Mouse (Mus musculus): Measurements from ENCODE around the gene Cachd1. TPM values are rescaled to one million over a fixed set of nuclear protein-coding genes. Genes with fewer than 3 reads are reported as not detected.

The Cachd1 gene
- total and polyA plus RNA-seq, 3 experiments = 6.1 to 55.2 (median 28.8) TPM

DNA sequence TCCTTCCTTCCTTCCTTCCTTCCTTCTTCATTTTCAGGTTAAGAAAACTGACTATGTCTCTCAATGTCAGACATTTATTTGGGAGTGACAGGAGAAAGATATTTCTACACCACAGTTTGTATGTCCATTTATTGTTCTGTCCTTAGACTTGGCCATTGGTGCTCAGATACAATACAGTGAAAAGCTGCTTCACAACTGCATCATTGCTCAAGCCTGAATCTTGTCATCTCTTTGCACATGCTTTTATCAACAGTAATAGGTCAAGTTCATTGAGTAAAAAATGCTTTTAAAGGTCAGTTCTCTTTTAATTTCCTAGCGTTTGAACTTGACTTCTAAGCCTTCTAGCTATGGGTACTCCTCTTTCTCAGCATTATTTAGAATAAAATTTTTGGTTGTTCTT is 141.0 kb downstream of the Cachd1 start:
- no peak for DNase-seq (ENCODE audit: low spot score)
- Histone ChIP-seq H3K4me3 (ENCODE audit: low read depth, low read length) (no peak overlapping the region), H3K27me3 (ENCODE audit: insufficient read depth, low read length) (no peaks in the 10 kb centered on the region), H3K36me3 (replicated peaks) (no peaks in the 10 kb centered on the region), H3K9me3 (replicated peaks) (no peaks in the 10 kb centered on the region), H3K4me1 (ENCODE audit: insufficient read depth, low read depth, low read length) (no peaks in the 10 kb centered on the region)
- TF ChIP-seq POLR2AphosphoS5 (IDR thresholded peaks at IDR 0.05; ENCODE audit: insufficient replicate concordance, low read depth, low read length) (no peak), CTCF (IDR thresholded peaks at IDR 0.05; ENCODE audit: low read depth, low read length) (no peak), GATA2 (IDR thresholded peaks at IDR 0.05; ENCODE audit: borderline replicate concordance, low read depth, low read length) (no peak), GATA1 (IDR thresholded peaks at IDR 0.05; ENCODE audit: borderline replicate concordance, low read length) (no peak), TAL1 (conservative IDR thresholded peaks at IDR 0.05; ENCODE audit: low read depth, low read length) (no peak)
- no peak for ATAC-seq (ENCODE audit: extremely low read depth, insufficient number of reproducible peaks, low FRiP score, poor library complexity, severe bottlenecking)

DNA sequence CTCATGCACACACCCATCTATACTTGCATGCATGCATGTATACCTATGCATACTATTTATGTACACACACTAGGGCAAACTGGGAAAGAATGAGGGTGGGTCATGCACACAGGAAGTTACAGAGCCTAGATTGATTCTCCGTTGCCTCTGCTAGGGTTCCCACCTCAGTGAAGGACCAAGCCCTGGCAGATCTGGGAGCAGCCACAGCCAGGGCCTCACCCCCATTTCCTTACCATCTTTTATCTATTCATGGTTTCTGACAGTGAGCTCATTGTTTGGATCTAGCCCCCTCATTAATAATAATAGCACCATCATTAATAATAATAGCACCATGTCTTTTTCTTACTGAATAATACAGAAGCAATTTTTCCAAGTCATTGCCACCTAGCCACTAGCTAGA is 143.9 kb downstream of the Cachd1 start:
- H3K4me1 ChIP-seq (ENCODE audit: insufficient read depth, low read depth, low read length) = no peaks in the 10 kb centered on the region
- no peak for ATAC-seq (ENCODE audit: extremely low read depth, insufficient number of reproducible peaks, low FRiP score, poor library complexity, severe bottlenecking)
- H3K9me3 ChIP-seq (replicated peaks) = no peaks in the 10 kb centered on the region
- H3K27me3 ChIP-seq (ENCODE audit: insufficient read depth, low read length) = peaks cover 2% of the 10 kb centered on the region; the same call in 1 of the 2 replicates
- no peak overlapping the region for H3K4me3 ChIP-seq (ENCODE audit: low read depth, low read length)
- no peak for TF ChIP-seq TAL1 (conservative IDR thresholded peaks at IDR 0.05; ENCODE audit: low read depth, low read length)
- no peak for TF ChIP-seq GATA2 (IDR thresholded peaks at IDR 0.05; ENCODE audit: borderline replicate concordance, low read depth, low read length)
- no peak for TF ChIP-seq GATA1 (IDR thresholded peaks at IDR 0.05; ENCODE audit: borderline replicate concordance, low read length)
- TF ChIP-seq CTCF (IDR thresholded peaks at IDR 0.05; ENCODE audit: low read depth, low read length) = no peak
- no peak for TF ChIP-seq POLR2AphosphoS5 (IDR thresholded peaks at IDR 0.05; ENCODE audit: insufficient replicate concordance, low read depth, low read length)
- DNase-seq (ENCODE audit: low spot score) = no peak
- no peaks in the 10 kb centered on the region for H3K36me3 ChIP-seq (replicated peaks)

DNA sequence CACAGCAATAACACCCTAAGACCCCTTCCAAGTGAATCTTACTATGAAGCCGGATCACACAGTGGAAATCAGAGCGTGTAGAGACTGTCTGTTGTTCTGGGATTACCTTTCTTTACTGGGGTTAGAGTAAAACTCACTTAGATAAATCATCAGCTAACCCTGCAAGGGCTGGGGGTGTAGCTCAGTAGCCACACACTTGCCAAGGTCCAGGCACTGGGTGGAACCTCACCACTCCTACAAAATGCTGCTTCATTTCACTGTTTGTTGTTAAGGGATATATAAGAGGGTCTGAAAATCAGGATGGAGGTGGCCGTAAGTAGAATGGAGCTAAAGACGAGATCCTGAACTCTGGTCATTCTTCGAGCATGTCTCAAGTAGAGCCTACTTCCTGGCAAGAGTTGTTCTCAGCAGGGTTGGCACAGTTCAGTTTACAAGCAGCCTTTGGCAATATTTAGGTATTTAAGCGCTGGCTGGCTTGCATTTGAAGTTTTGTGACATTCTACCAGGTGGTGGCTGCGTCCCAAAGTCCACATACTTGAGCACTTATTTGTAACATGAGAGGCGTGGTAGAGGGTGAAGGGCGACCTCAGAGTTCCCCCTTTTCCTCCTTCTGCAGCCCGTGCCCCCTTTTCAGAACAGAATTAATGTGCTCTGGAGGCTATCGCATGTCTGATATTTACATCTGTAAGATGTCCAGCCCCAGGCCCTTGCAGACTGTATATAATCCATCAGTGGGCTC is 146.5 kb downstream of the Cachd1 start:
- TF ChIP-seq CTCF (IDR thresholded peaks at IDR 0.05; ENCODE audit: low read depth, low read length) (no peak), POLR2AphosphoS5 (IDR thresholded peaks at IDR 0.05; ENCODE audit: insufficient replicate concordance, low read depth, low read length) (no peak), GATA1 (IDR thresholded peaks at IDR 0.05; ENCODE audit: borderline replicate concordance, low read length) (no peak), TAL1 (conservative IDR thresholded peaks at IDR 0.05; ENCODE audit: low read depth, low read length) (no peak), GATA2 (IDR thresholded peaks at IDR 0.05; ENCODE audit: borderline replicate concordance, low read depth, low read length) (no peak)
- no peak overlapping the region for H3K4me3 ChIP-seq (ENCODE audit: low read depth, low read length)
- H3K9me3 ChIP-seq (replicated peaks) = no peaks in the 10 kb centered on the region
- no peaks in the 10 kb centered on the region for H3K36me3 ChIP-seq (replicated peaks)
- no peak for DNase-seq (ENCODE audit: low spot score)
- peaks cover 2% of the 10 kb centered on the region; the same call in 1 of the 2 replicates for H3K27me3 ChIP-seq (ENCODE audit: insufficient read depth, low read length)
- ATAC-seq (ENCODE audit: extremely low read depth, insufficient number of reproducible peaks, low FRiP score, poor library complexity, severe bottlenecking) = no peak
- H3K4me1 ChIP-seq (ENCODE audit: insufficient read depth, low read depth, low read length) = no peaks in the 10 kb centered on the region

GRCm38 (mm10) chr4:100923598-100923997 is 147.1 kb downstream of the Cachd1 start:
- Histone ChIP-seq H3K36me3 (replicated peaks) (no peaks in the 10 kb centered on the region), H3K4me1 (ENCODE audit: insufficient read depth, low read depth, low read length) (no peaks in the 10 kb centered on the region), H3K27me3 (ENCODE audit: insufficient read depth, low read length) (peaks cover 2% of the 10 kb centered on the region; the same call in 1 of the 2 replicates), H3K9me3 (replicated peaks) (no peaks in the 10 kb centered on the region), H3K4me3 (ENCODE audit: low read depth, low read length) (no peak overlapping the region)
- DNase-seq (ENCODE audit: low spot score) = no peak
- ATAC-seq (ENCODE audit: extremely low read depth, insufficient number of reproducible peaks, low FRiP score, poor library complexity, severe bottlenecking) = no peak
- TF ChIP-seq GATA2 (IDR thresholded peaks at IDR 0.05; ENCODE audit: borderline replicate concordance, low read depth, low read length) (no peak), CTCF (IDR thresholded peaks at IDR 0.05; ENCODE audit: low read depth, low read length) (no peak), POLR2AphosphoS5 (IDR thresholded peaks at IDR 0.05; ENCODE audit: insufficient replicate concordance, low read depth, low read length) (no peak), GATA1 (IDR thresholded peaks at IDR 0.05; ENCODE audit: borderline replicate concordance, low read length) (no peak), TAL1 (conservative IDR thresholded peaks at IDR 0.05; ENCODE audit: low read depth, low read length) (no peak)

DNA sequence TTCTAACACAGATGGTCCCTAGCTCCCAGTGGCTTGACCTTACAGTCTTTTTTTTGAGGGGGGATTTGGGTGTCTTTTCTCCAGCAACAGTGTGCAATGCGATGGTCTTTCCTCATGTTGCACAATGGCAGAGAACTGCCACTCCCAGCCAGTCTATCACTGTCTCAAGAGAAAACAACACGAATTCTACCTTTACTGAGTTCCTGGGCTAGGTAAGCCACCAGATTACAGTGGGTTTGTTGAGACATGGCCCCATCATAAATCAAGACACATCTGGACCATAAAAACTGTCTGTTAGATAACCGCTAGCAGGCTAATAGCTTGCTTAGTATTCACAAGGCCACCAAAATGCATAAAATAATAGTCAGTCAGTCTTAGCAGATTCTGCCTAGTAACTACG is 147.8 kb downstream of the Cachd1 start:
- Histone ChIP-seq H3K27me3 (ENCODE audit: insufficient read depth, low read length) (peaks cover 2% of the 10 kb centered on the region; the same call in 1 of the 2 replicates), H3K36me3 (replicated peaks) (no peaks in the 10 kb centered on the region), H3K9me3 (replicated peaks) (no peaks in the 10 kb centered on the region), H3K4me1 (ENCODE audit: insufficient read depth, low read depth, low read length) (no peaks in the 10 kb centered on the region), H3K4me3 (ENCODE audit: low read depth, low read length) (no peak overlapping the region)
- TF ChIP-seq GATA2 (IDR thresholded peaks at IDR 0.05; ENCODE audit: borderline replicate concordance, low read depth, low read length) = no peak
- no peak for TF ChIP-seq TAL1 (conservative IDR thresholded peaks at IDR 0.05; ENCODE audit: low read depth, low read length)
- TF ChIP-seq POLR2AphosphoS5 (IDR thresholded peaks at IDR 0.05; ENCODE audit: insufficient replicate concordance, low read depth, low read length) = no peak
- no peak for TF ChIP-seq CTCF (IDR thresholded peaks at IDR 0.05; ENCODE audit: low read depth, low read length)
- TF ChIP-seq GATA1 (IDR thresholded peaks at IDR 0.05; ENCODE audit: borderline replicate concordance, low read length) = no peak
- ATAC-seq (ENCODE audit: extremely low read depth, insufficient number of reproducible peaks, low FRiP score, poor library complexity, severe bottlenecking) (no peak), DNase-seq (ENCODE audit: low spot score) (no peak)

DNA sequence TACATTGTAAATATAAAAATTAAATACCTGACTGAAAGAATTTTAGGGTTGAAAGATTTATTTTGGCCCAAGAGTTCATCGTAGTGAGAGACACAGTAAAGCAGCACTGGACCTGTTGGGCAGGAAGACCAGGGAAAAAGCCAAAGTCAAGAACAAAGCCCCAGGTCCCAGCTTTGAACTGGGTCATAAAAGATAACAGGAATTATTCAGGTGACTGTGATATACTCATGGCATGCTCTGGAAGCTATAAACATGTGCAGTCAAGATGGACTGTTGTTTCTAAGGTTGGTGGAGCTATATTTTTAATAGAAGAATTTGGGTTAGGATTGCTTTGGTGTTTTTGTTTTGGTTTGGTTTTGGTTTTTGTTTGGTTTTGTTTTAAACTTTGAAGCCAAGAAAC is 148.7 kb downstream of the Cachd1 start:
- TF ChIP-seq CTCF (IDR thresholded peaks at IDR 0.05; ENCODE audit: low read depth, low read length) = no peak
- no peak for TF ChIP-seq TAL1 (conservative IDR thresholded peaks at IDR 0.05; ENCODE audit: low read depth, low read length)
- TF ChIP-seq GATA2 (IDR thresholded peaks at IDR 0.05; ENCODE audit: borderline replicate concordance, low read depth, low read length) = no peak
- no peak for TF ChIP-seq POLR2AphosphoS5 (IDR thresholded peaks at IDR 0.05; ENCODE audit: insufficient replicate concordance, low read depth, low read length)
- TF ChIP-seq GATA1 (IDR thresholded peaks at IDR 0.05; ENCODE audit: borderline replicate concordance, low read length) = no peak
- Histone ChIP-seq H3K9me3 (replicated peaks) (no peaks in the 10 kb centered on the region), H3K4me1 (ENCODE audit: insufficient read depth, low read depth, low read length) (no peaks in the 10 kb centered on the region), H3K36me3 (replicated peaks) (no peaks in the 10 kb centered on the region), H3K27me3 (ENCODE audit: insufficient read depth, low read length) (peaks cover 2% of the 10 kb centered on the region; the same call in 1 of the 2 replicates), H3K4me3 (ENCODE audit: low read depth, low read length) (no peak overlapping the region)
- ATAC-seq (ENCODE audit: extremely low read depth, insufficient number of reproducible peaks, low FRiP score, poor library complexity, severe bottlenecking) = no peak
- DNase-seq (ENCODE audit: low spot score) = no peak

All from G1E (cell line).